Mouse (Mus musculus): ENCODE results near the gene Prkce. TPM values are rescaled to one million over a fixed set of nuclear protein-coding genes. Genes with fewer than 3 reads are reported as not detected.

Gene Prkce
- polyA plus RNA-seq, 1 experiment from 2014 or later, result 5.2 TPM

GRCm38 (mm10) chr17:86503208-86503897 lies 335.8 kb downstream of the Prkce start:
- no peaks in the 10 kb centered on the region for H3K27me3 ChIP-seq (replicated peaks; ENCODE audit: control insufficient read depth, insufficient read depth, low read length)
- no peaks in the 10 kb centered on the region for H3K4me1 ChIP-seq (replicated peaks; ENCODE audit: control insufficient read depth, insufficient read depth, low read length)
- no peak overlapping the region for H3K4me3 ChIP-seq (ENCODE audit: low read depth, low read length)
- H3K4me2 ChIP-seq (replicated peaks; ENCODE audit: low read depth), result no peak overlapping the region
- ATAC-seq, result no peak
- no peaks in the 10 kb centered on the region for H3K9me3 ChIP-seq (ENCODE audit: control insufficient read depth)
- H3K36me3 ChIP-seq (ENCODE audit: control insufficient read depth, insufficient read depth), result peaks cover 6% of the 10 kb centered on the region; the same call in 1 of the 2 replicates
- WGBS, result 95% methylated on average over 9 of the region's 9 CpGs
- no peak overlapping the region for H3K9ac ChIP-seq (ENCODE audit: low read depth, low read length)
- no peak overlapping the region for H3K27ac ChIP-seq (ENCODE audit: low read depth, low read length)
- no peak for TF ChIP-seq CTCF (IDR thresholded peaks at IDR 0.05; ENCODE audit: low read depth)

- WGBS, result 72% methylated on average over 8 of the region's 8 CpGs
- Histone ChIP-seq H3K27me3 (replicated peaks; ENCODE audit: control insufficient read depth, insufficient read depth, low read length) (no peaks in the 10 kb centered on the region), H3K36me3 (ENCODE audit: control insufficient read depth, insufficient read depth) (peaks cover 5% of the 10 kb centered on the region; the same call in 1 of the 2 replicates), H3K9me3 (ENCODE audit: control insufficient read depth) (no peaks in the 10 kb centered on the region), H3K4me3 (ENCODE audit: low read depth, low read length) (no peak within 1 kb of the TSS), H3K9ac (ENCODE audit: low read depth, low read length) (no peak within 1 kb of the TSS), H3K4me1 (replicated peaks; ENCODE audit: control insufficient read depth, insufficient read depth, low read length) (no peaks in the 10 kb centered on the region), H3K4me2 (replicated peaks; ENCODE audit: low read depth) (no peak within 1 kb of the TSS), H3K27ac (ENCODE audit: low read depth, low read length) (no peak within 1 kb of the TSS)
- no peak for TF ChIP-seq CTCF (IDR thresholded peaks at IDR 0.05; ENCODE audit: low read depth)
- no peak for ATAC-seq
Measured at GRCm38 (mm10) chr17:86505183-86505631, 337.6 kb downstream of the Prkce start, which contains the start of gene Gm10309. Gene Gm10309 (minus strand): TSS chr17:86505232.

GRCm38 (mm10) chr17:86506881-86507280 lies 339.3 kb downstream of the Prkce start:
- H3K9me3 ChIP-seq (ENCODE audit: control insufficient read depth), result no peaks in the 10 kb centered on the region
- no peak for TF ChIP-seq CTCF (IDR thresholded peaks at IDR 0.05; ENCODE audit: low read depth)
- 51% methylated on average over 5 of the region's 5 CpGs for WGBS
- no peak overlapping the region for H3K9ac ChIP-seq (ENCODE audit: low read depth, low read length)
- no peak overlapping the region for H3K4me3 ChIP-seq (ENCODE audit: low read depth, low read length)
- H3K4me1 ChIP-seq (replicated peaks; ENCODE audit: control insufficient read depth, insufficient read depth, low read length), result no peaks in the 10 kb centered on the region
- no peak for ATAC-seq
- H3K27me3 ChIP-seq (replicated peaks; ENCODE audit: control insufficient read depth, insufficient read depth, low read length), result no peaks in the 10 kb centered on the region
- H3K36me3 ChIP-seq (ENCODE audit: control insufficient read depth, insufficient read depth), result 0 out of 2 replicates have a peak, but pooled peaks cover 2% of the 10 kb centered on the region
- no peak overlapping the region for H3K4me2 ChIP-seq (replicated peaks; ENCODE audit: low read depth)
- no peak overlapping the region; the same call in 1 of the 2 replicates for H3K27ac ChIP-seq (ENCODE audit: low read depth, low read length)

- 73% methylated on average over 19 of the region's 19 CpGs for WGBS
- Histone ChIP-seq H3K4me2 (replicated peaks; ENCODE audit: low read depth) (no peak overlapping the region), H3K27ac (ENCODE audit: low read depth, low read length) (no peak overlapping the region; the same call in 1 of the 2 replicates), H3K4me3 (ENCODE audit: low read depth, low read length) (no peak overlapping the region), H3K9ac (ENCODE audit: low read depth, low read length) (no peak overlapping the region), H3K4me1 (replicated peaks; ENCODE audit: control insufficient read depth, insufficient read depth, low read length) (no peaks in the 10 kb centered on the region), H3K36me3 (ENCODE audit: control insufficient read depth, insufficient read depth) (no peaks in the 10 kb centered on the region), H3K9me3 (ENCODE audit: control insufficient read depth) (no peaks in the 10 kb centered on the region), H3K27me3 (replicated peaks; ENCODE audit: control insufficient read depth, insufficient read depth, low read length) (no peaks in the 10 kb centered on the region)
- no peak for TF ChIP-seq CTCF (IDR thresholded peaks at IDR 0.05; ENCODE audit: low read depth)
- no peak for ATAC-seq
Measured at GRCm38 (mm10) chr17:86507342-86508211, 340.0 kb downstream of the Prkce start.

- ATAC-seq, result no peak
- no peak overlapping the region for H3K27ac ChIP-seq (ENCODE audit: low read depth, low read length)
- H3K4me1 ChIP-seq (replicated peaks; ENCODE audit: control insufficient read depth, insufficient read depth, low read length), result no peaks in the 10 kb centered on the region
- no peaks in the 10 kb centered on the region for H3K27me3 ChIP-seq (replicated peaks; ENCODE audit: control insufficient read depth, insufficient read depth, low read length)
- no peak overlapping the region for H3K4me3 ChIP-seq (ENCODE audit: low read depth, low read length)
- H3K4me2 ChIP-seq (replicated peaks; ENCODE audit: low read depth), result no peak overlapping the region
- H3K36me3 ChIP-seq (ENCODE audit: control insufficient read depth, insufficient read depth), result no peaks in the 10 kb centered on the region
- H3K9me3 ChIP-seq (ENCODE audit: control insufficient read depth), result no peaks in the 10 kb centered on the region
- no peak overlapping the region for H3K9ac ChIP-seq (ENCODE audit: low read depth, low read length)
- TF ChIP-seq CTCF (IDR thresholded peaks at IDR 0.05; ENCODE audit: low read depth), result no peak
- WGBS, result 88% methylated on average over 3 of the region's 3 CpGs
Measured at GRCm38 (mm10) chr17:86508212-86508490, 340.6 kb downstream of the Prkce start.

GRCm38 (mm10) chr17:86509871-86510270 lies 342.3 kb downstream of the Prkce start:
- Histone ChIP-seq H3K4me3 (ENCODE audit: low read depth, low read length) (no peak overlapping the region), H3K9ac (ENCODE audit: low read depth, low read length) (no peak overlapping the region), H3K27me3 (replicated peaks; ENCODE audit: control insufficient read depth, insufficient read depth, low read length) (no peaks in the 10 kb centered on the region), H3K4me1 (replicated peaks; ENCODE audit: control insufficient read depth, insufficient read depth, low read length) (no peaks in the 10 kb centered on the region), H3K9me3 (ENCODE audit: control insufficient read depth) (no peaks in the 10 kb centered on the region), H3K36me3 (ENCODE audit: control insufficient read depth, insufficient read depth) (no peaks in the 10 kb centered on the region), H3K4me2 (replicated peaks; ENCODE audit: low read depth) (no peak overlapping the region), H3K27ac (ENCODE audit: low read depth, low read length) (no peak overlapping the region)
- WGBS, result 69% methylated on average over 5 of the region's 5 CpGs
- TF ChIP-seq CTCF (IDR thresholded peaks at IDR 0.05; ENCODE audit: low read depth), result no peak
- no peak for ATAC-seq
